Mouse (Mus musculus) intestine, embryonic 14.5 days (tissue): Measurements from ENCODE around the gene Col19a1. TPM values are rescaled to one million over a fixed set of nuclear protein-coding genes. Genes with fewer than 3 reads are reported as not detected.
A peak's percentile ranks its signal among the peaks of the same experiment; 100 is the strongest.

Experiments
- ATAC-seq: fragments of 200-750 bp; cut with Nextera tagmentation; replicated peaks from 2 replicates; pipeline ENCODE4 v1.8.0; 2017; ENCODE audit warnings: low read depth, moderate number of reproducible peaks, moderate TSS enrichment, moderate library complexity; ENCODE audit not compliant: low FRiP score, low TSS enrichment
- DNase-seq: peaks from one replicate; pipeline ENCODE4 v3.0.0-alpha.2; 2018; ENCODE audit warnings: low spot score
- H3K27ac ChIP-seq: fragments of 300-500 bp; sonication (generic); 2 replicates; pipeline ENCODE4 v1.5.1; 2014; ENCODE audit warnings: low read depth, mild to moderate bottlenecking, control low read depth
- H3K27me3 ChIP-seq: fragments of 300-500 bp; sonication (generic); replicated peaks from 2 replicates; pipeline ENCODE4 v1.6.1; 2014; ENCODE audit warnings: low read length, control low read depth; ENCODE audit not compliant: control insufficient read depth, insufficient read depth
- H3K36me3 ChIP-seq: fragments of 300-500 bp; sonication (generic); 2 replicates; pipeline ENCODE4 v1.6.1; 2014; ENCODE audit warnings: low read length, control low read depth; ENCODE audit not compliant: control insufficient read depth, insufficient read depth
- H3K4me1 ChIP-seq: fragments of 300-500 bp; sonication (generic); replicated peaks from 2 replicates; pipeline ENCODE4 v1.6.1; 2014; ENCODE audit warnings: low read length, control low read depth, mixed read lengths; ENCODE audit not compliant: control insufficient read depth, insufficient read depth
- H3K4me2 ChIP-seq: fragments of 300-500 bp; sonication (generic); 2 replicates; pipeline ENCODE4 v1.6.1; 2014; ENCODE audit warnings: low read length
- H3K4me3 ChIP-seq: fragments of 300-500 bp; sonication (generic); 2 replicates; pipeline ENCODE4 v1.5.1; 2014; ENCODE audit warnings: low read depth, low read length, control low read depth, mixed read lengths
- H3K9ac ChIP-seq: fragments of 300-500 bp; sonication (generic); 2 replicates; pipeline ENCODE4 v1.6.1; 2014; ENCODE audit warnings: mild to moderate bottlenecking, low read length
- H3K9me3 ChIP-seq: fragments of 300-500 bp; sonication (generic); 2 replicates; pipeline ENCODE4 v1.6.1; 2016; ENCODE audit warnings: low read length, control low read depth; ENCODE audit not compliant: control insufficient read depth
- WGBS: fragments of 180-500 bp; shearing (Covaris S2); extraction: QIAGEN DNeasy Blood & Tissue Kit; methylation state at CpG from one replicate; pipeline ENCODE4 v1.1.7; 2014; 5-methylcytosine and 5-hydroxymethylcytosine counted together
- polyA plus RNA-seq: library from polyadenylated mRNA; unstranded; fragments of >200 nt; fragmentation: Nextera tagmentation; extraction: Ambion mirVana; gene quantifications from 2 replicates; pipeline ENCODE4 v1.2.1, GENCODE M21; 2014

Col19a1 gene
- polyA plus RNA-seq, 1 experiment from 2014 or later, result 0.73 TPM

- no peaks in the 10 kb centered on the region for H3K36me3 ChIP-seq
- H3K4me3 ChIP-seq, result no peak overlapping the region
- DNase-seq (no peak), ATAC-seq (no peak)
- no peak overlapping the region for H3K27ac ChIP-seq
- no peaks in the 10 kb centered on the region for H3K27me3 ChIP-seq
- H3K4me1 ChIP-seq, result no peaks in the 10 kb centered on the region
- no peak overlapping the region for H3K4me2 ChIP-seq
- WGBS, result 63% methylated on average over 4 of the region's 4 CpGs
- no peaks in the 10 kb centered on the region for H3K9me3 ChIP-seq
- no peak overlapping the region for H3K9ac ChIP-seq
These were observed 276.4 kb downstream of the Col19a1 start for GRCm38 (mm10) chr1:24310847-24311246.

- no peak overlapping the region for H3K9ac ChIP-seq
- no peak for ATAC-seq
- H3K4me1 ChIP-seq, result no peaks in the 10 kb centered on the region
- H3K36me3 ChIP-seq, result no peaks in the 10 kb centered on the region
- H3K27me3 ChIP-seq, result no peaks in the 10 kb centered on the region
- no peak overlapping the region for H3K27ac ChIP-seq
- WGBS, result 55% methylated on average over 2 of the region's 2 CpGs
- no peak overlapping the region for H3K4me2 ChIP-seq
- no peak for DNase-seq
- H3K9me3 ChIP-seq, result no peaks in the 10 kb centered on the region
- H3K4me3 ChIP-seq, result no peak overlapping the region
These were observed 277.1 kb downstream of the Col19a1 start for GRCm38 (mm10) chr1:24310193-24310592.

- no peaks in the 10 kb centered on the region for H3K36me3 ChIP-seq
- H3K27ac ChIP-seq, result no peak overlapping the region
- H3K27me3 ChIP-seq, result no peaks in the 10 kb centered on the region
- no peak for ATAC-seq
- DNase-seq, result no peak
- no peak overlapping the region for H3K4me2 ChIP-seq
- H3K9ac ChIP-seq, result no peak overlapping the region
- no peaks in the 10 kb centered on the region for H3K4me1 ChIP-seq
- H3K4me3 ChIP-seq, result no peak overlapping the region
- no peaks in the 10 kb centered on the region for H3K9me3 ChIP-seq
- WGBS, result 74% methylated on average over 7 of the region's 7 CpGs
These were observed 284.2 kb downstream of the Col19a1 start for GRCm38 (mm10) chr1:24303077-24303476.

- 11% methylated on average over 8 of the region's 8 CpGs for WGBS
- H3K36me3 ChIP-seq, result no peaks in the 10 kb centered on the region
- no peak overlapping the region for H3K9ac ChIP-seq
- ATAC-seq (peak; percentile 76; the same call in 1 of the 2 replicates), DNase-seq (peak; percentile 75)
- H3K27ac ChIP-seq, result no peak overlapping the region
- H3K4me2 ChIP-seq, result no peak overlapping the region
- no peak overlapping the region for H3K4me3 ChIP-seq
- H3K27me3 ChIP-seq, result no peaks in the 10 kb centered on the region
- no peaks in the 10 kb centered on the region for H3K4me1 ChIP-seq
- H3K9me3 ChIP-seq, result no peaks in the 10 kb centered on the region
These were observed 284.6 kb downstream of the Col19a1 start for GRCm38 (mm10) chr1:24302674-24303073.

- no peak for DNase-seq
- Histone ChIP-seq H3K36me3 (no peaks in the 10 kb centered on the region), H3K9me3 (no peaks in the 10 kb centered on the region), H3K27ac (no peak overlapping the region), H3K4me3 (no peak overlapping the region), H3K4me2 (no peak overlapping the region), H3K27me3 (no peaks in the 10 kb centered on the region), H3K4me1 (no peaks in the 10 kb centered on the region), H3K9ac (no peak overlapping the region)
- no peak for ATAC-seq
- WGBS, result 81% methylated on average over 3 of the region's 3 CpGs
These were observed 286.6 kb downstream of the Col19a1 start for GRCm38 (mm10) chr1:24300700-24301099.

- H3K27ac ChIP-seq, result no peak overlapping the region
These were observed 292.0 kb downstream of the Col19a1 start for GRCm38 (mm10) chr1:24294979-24295942.

GRCm38 (mm10) chr1:24292515-24292914 lies 294.8 kb downstream of the Col19a1 start:
- no peaks in the 10 kb centered on the region for H3K9me3 ChIP-seq
- WGBS, result 15% methylated on average over 2 of the region's 2 CpGs
- H3K9ac ChIP-seq, result no peak overlapping the region
- H3K36me3 ChIP-seq, result no peaks in the 10 kb centered on the region
- DNase-seq (no peak), ATAC-seq (no peak)
- no peaks in the 10 kb centered on the region for H3K27me3 ChIP-seq
- no peak overlapping the region for H3K4me3 ChIP-seq
- H3K4me1 ChIP-seq, result no peaks in the 10 kb centered on the region
- no peak overlapping the region for H3K27ac ChIP-seq
- no peak overlapping the region for H3K4me2 ChIP-seq

More at GRCm38 (mm10) chr1:24294979-24295942, 292.0 kb downstream of the Col19a1 start:
- Histone ChIP-seq H3K4me1 (no peaks in the 10 kb centered on the region), H3K27me3 (no peaks in the 10 kb centered on the region), H3K36me3 (no peaks in the 10 kb centered on the region), H3K4me2 (no peak overlapping the region), H3K9ac (no peak overlapping the region), H3K4me3 (no peak overlapping the region), H3K9me3 (no peaks in the 10 kb centered on the region)
- DNase-seq, result no peak
- 0 out of 2 replicates have a peak, but pooled peaks have one; percentile 58 for ATAC-seq
- 73% methylated on average over 7 of the region's 7 CpGs for WGBS

GRCm38 (mm10) chr1:24286360-24286759 lies 300.9 kb downstream of the Col19a1 start:
- DNase-seq, result no peak

GRCm38 (mm10) chr1:24267022-24267421 lies 320.2 kb downstream of the Col19a1 start:
- DNase-seq (no peak), ATAC-seq (no peak)
- no peaks in the 10 kb centered on the region for H3K27me3 ChIP-seq
- H3K4me2 ChIP-seq, result no peak overlapping the region
- no peaks in the 10 kb centered on the region for H3K4me1 ChIP-seq
- no peak overlapping the region for H3K9ac ChIP-seq
- H3K36me3 ChIP-seq, result no peaks in the 10 kb centered on the region
- no peak overlapping the region for H3K4me3 ChIP-seq
- H3K9me3 ChIP-seq, result no peaks in the 10 kb centered on the region
- 51% methylated on average over 3 of the region's 3 CpGs for WGBS
- no peak overlapping the region for H3K27ac ChIP-seq

More at GRCm38 (mm10) chr1:24286360-24286759, 300.9 kb downstream of the Col19a1 start:
- Histone ChIP-seq H3K27ac (no peak overlapping the region), H3K4me1 (no peaks in the 10 kb centered on the region), H3K4me2 (no peak overlapping the region), H3K4me3 (no peak overlapping the region), H3K36me3 (no peaks in the 10 kb centered on the region), H3K27me3 (no peaks in the 10 kb centered on the region), H3K9ac (no peak overlapping the region), H3K9me3 (no peaks in the 10 kb centered on the region)
- WGBS, result 20% methylated on average over 6 of the region's 6 CpGs
- ATAC-seq, result no peak
